Mouse (Mus musculus) megakaryocyte progenitor cell, adult 5-6 weeks (primary cell): ENCODE data around the gene Kctd20. TPM values are rescaled to one million over a fixed set of nuclear protein-coding genes. Genes with fewer than 3 reads are reported as not detected.
A peak's percentile ranks its signal among the peaks of the same experiment; 100 is the strongest.

Source experiments
- ATAC-seq: replicated peaks from 2 replicates; pipeline ENCODE4 v1.8.0; 2016; ENCODE audit warnings: mild to moderate bottlenecking, moderate TSS enrichment, inconsistent platforms; ENCODE audit not compliant: poor library complexity
- total RNA-seq, 2 experiments: library from RNA; stranded (forward) in 1 of 2; stranded (reverse) in 1 of 2; fragments of 157-497, 149-512 nt in 1 of 2; fragments of 200-1000 nt in 1 of 2; gene quantifications; 2 replicates each; pipeline versions ENCODE4 v1.2.3 to v1.2.4; 2015 to 2017

The Kctd20 gene
- total RNA-seq, 2 experiments from 2014 or later: 74.0 to 137 TPM

DNA sequence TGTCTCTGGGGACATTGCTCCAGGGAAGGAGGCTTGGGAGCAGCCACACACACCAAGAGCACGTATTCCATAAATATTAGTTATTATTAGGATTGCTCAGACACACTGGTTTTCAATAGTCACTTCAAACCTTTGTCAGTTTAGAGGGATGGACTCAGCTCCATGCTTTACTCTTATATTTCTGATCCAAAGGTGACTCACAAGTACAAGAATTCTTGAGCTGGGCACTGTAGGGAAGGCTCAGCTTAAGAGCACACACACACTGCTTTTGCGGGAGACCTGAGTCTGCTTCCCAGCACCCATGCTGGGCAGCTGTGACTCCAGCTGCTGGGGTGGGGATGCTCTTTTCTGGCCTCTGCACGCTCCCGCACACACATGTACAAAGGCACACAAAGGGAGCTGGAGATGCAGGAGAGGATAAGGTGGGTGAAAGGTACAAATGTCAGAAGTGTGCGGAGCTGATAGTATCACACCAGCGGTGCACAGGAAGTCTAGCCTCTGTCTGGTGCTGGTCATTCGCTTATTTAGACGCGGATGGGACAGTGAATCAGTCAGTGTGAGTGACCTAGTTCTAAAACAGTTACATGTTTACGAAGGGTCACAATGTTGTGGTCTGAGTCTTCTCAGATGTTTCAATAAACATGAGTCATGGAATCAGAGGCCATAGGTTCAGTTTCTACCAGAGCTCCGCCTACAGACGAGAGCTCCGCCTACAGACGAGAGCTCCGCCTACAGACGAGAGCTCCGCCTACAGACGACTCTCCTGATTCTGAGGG, 20.1 kb upstream of the Kctd20 start:
- no peak for ATAC-seq

DNA sequence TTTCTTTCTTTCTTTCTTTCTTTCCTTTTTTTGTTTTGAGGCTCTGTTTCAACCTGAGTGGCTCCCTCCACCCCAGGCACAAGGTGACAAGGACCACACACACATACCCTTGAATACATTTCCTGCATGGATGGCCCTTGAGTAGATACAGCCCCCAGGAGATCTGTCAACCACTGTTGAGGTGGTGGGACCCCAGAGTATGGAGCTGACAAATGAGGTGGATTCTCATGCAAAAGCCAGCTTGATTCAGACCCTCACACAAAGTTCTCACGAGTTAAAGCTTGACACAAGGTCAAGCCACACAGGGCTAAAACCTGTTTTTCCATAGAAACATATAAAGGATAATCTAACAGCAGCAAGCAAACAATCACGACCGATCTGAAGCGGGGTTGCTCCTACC, 19.5 kb upstream of the Kctd20 start:
- ATAC-seq: no peak

DNA sequence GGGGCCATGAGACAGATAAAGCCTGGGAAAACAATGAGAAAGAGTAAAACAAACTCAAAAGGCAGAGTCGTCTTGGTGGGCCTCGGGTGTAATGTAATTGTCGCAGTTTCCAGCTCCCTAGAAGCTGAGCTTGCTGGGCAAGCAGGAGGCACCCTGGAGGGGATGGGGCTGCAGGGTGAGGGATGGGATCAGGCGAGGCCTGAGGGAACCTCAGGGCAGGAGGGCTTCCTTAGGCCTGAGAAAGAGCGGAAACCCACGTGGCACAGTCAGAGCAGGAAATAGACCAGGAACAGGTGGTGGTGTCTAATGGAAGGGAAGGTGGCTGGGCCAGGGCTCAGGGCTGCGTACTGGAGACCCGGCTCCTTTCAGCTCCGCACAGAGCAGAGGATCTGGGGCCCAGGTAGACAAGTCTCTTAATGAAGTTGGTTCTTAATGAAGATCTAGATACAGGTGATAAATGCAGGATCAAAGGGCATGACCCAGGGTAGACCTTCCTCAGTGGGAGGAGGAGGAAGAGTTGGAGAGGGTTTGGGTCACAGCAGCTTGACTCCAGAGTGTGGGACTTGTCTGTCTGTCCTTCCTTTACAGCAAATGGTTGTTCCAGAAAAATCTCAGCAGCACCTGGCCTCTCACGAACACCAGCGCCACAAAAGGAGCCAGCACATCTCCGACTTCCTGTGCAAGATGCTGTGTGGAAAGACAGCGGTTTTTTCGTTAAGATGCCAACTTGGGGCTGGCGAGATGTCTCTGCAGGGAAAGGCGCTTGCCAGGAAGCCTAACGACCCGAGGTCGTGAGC, 17.4 kb upstream of the Kctd20 start:
- ATAC-seq: no peak

DNA sequence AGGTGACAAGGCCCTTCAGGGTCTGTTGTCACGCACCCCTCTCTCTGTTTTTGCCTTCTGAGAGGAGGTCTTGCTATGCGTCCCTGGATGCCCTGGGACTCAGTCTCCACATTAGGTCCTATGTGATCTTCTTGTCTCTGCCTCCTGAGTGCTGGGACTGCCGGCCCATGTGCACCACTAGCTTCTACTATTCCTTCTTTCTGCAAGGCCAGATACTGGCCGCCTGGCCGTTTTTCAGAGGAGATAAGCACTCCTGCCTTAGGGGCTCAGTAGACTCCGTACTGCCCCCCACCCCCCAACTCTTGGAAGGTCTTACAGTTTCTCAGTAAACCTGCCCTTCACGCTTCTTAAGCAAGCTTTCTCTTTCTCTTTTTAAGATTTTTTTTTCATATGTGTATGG, 15.6 kb upstream of the Kctd20 start:
- 0 out of 2 replicates have a peak, but pooled peaks have one; percentile 4 for ATAC-seq

DNA sequence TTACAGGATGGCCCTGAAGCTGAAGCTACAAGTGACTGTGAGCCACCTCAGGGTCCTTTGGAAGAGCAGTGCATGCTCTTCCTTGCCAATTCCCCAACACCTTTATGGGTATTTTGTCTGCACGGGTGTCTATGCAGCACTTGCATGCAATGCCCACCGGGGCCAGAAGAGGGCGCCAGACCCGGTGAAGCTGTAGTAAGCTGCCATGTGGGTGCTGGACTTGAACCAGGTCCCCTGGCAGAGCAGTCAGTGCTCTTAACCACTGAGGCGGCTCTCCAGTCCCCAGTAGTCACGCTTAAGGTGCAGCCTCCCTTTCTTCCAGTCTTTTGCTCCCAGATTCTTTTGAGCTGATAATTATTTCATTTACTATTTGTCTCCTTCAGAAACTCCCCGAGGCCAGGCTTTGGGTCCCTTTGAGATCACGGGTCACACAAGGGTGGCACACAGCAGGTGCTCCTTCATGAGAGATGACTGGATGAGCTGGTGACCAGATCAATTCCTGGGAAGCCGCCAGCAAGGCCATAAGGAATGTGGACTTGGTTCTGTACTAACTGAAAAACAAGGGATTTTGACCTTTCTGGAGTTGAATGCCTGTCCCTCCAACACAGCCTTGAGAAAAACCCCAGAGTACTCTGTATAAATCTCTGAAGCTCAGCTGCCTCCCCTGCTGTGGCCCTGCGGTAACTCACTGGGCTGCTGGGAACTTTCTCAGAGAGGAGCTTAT, 15.0 kb upstream of the Kctd20 start:
- peak; percentile 64 for ATAC-seq

DNA sequence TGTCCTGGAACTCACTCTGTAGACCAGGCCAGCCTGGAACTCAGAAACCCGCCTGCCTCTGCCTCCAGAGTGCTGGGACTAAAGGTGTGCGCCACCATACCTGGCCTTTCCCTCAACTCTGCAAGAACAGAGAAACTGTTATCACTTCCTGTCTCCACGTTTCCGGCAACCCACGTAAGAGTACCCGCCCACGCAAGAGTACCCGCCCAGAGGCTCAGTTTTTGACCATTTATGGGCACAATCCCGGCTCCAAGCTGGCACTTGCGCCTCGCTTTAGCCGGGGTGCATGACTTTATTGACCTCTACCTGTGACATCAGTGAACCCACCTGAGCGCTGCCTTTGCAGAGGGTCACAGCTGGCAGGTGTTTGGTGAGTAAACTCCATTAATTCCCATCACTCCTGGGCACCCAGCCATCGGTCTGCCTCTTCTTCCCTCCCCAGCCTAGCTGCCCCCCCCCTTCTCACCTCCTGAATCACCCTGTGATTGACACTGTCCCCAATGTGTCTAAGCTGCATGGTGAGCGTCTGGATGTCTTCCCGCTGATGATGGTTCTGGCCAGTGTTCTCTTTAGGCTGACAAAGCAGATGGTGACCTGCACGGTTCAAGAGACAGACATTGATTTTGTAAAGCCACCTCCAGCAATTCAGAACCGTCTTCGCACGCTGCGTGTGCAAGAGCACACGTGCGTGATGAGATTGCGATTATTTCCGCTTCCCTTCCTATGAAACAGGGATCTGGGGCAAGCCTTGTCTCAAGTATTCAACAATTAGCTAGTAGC, 10.8 kb upstream of the Kctd20 start:
- ATAC-seq: no peak

DNA sequence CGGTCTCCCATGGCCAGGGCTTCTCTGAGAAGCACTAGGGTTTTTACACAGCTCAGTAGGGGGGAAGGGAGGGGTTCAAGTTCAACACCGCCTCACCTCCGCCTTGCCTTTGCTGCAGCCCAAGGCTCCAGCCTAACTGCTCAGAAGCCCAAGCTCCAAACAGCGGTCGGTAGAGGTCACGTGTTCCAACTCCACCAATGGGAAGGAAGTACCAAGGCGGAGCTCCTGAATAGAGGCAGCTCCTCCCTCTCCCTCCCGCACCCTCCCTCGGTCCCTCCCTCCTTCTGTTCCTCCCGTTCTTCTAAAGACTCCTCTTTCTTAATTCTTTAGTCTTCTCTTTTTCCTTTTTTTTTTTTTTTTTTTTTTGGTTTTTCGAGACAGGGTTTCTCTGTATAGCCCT, 9.6 kb upstream of the Kctd20 start:
- ATAC-seq: peak; percentile 57

DNA sequence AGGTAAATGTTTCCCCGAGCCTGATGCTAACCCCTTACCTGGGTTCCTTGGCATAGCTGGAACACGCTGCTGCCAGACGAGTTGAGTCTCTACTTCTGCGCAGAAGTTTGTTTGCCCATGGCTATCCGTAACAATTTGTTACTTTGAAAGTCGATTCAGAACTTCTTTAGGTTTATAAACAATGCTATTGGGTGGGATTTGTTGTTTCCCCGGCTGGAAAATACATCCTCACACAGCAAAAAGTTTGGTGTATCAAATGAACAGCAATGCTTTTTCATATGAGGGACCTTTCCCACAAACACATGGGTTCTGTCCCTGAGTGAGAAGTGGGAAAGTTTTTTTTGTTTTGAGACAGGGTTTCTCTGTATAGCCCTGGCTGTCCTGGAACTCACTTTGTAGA, 8.0 kb upstream of the Kctd20 start, which contains the start of gene Pxt1:
TSS of gene Pxt1 (minus strand) at position 101 of the 400 bp plus-strand sequence.
- no peak for ATAC-seq

DNA sequence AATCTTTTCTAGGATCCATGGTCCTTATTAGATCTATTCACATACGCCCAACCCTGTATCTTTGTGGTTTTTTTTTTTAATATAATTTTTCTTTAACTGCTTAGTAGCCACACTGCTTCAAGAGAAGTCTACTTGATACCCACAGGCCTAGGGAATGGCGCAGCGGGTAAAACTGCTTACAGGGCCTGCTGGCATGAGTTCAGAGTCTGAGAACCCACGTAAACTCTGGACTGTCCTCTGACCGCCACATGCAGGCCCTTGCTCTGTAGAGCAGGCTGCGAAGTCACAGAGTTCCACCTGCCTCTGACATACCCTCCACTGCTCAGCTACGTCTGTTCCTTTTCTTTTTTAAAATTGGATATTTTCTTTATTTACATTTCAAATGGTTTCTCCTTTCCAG, 7.3 kb upstream of the Kctd20 start:
- no peak for ATAC-seq

DNA sequence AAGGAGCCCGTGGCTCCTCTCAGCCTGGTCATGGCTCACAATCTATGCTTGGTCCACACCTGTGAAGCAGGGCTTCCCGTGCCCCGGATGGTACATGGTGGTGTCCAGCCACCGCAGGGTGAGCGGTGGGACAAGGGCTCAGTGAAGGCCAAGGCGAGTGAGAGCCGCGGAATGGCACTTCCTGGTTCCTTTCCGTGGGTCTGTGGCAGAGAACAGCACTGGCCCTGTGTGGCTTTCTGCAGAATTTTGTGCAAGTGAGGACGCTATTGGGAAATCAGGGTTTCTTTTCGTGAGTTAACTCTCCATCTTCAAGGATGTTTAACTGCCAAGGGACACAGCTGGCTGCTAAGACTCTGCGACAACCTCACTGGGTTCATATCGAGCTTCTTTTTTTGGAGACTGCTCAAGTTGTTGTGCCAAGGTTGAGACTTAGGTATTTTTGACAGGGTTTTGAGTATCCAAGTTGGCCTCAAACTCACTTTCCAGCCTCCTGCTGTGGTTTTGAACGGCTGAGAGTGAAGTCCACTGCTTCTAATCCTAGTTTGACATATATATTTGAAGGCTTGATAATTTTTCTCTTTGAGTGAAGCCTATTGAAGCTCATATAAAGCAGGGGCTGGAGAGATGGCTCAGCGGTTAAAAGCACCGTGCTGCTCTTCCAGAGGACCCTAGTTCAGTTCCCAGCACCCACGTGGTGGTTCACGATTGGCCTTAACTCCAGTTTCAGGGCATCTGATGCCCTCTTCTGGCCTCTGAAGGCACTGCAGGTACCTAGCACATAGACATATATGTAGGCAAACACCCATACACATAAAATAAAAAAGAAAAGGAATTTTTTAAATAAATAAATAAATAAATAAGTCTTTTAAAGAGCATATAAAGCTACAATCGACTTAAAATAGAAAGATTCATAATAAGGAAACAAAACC, 4.5 kb upstream of the Kctd20 start:
- ATAC-seq: peak; percentile 58; the same call in 1 of the 2 replicates

DNA sequence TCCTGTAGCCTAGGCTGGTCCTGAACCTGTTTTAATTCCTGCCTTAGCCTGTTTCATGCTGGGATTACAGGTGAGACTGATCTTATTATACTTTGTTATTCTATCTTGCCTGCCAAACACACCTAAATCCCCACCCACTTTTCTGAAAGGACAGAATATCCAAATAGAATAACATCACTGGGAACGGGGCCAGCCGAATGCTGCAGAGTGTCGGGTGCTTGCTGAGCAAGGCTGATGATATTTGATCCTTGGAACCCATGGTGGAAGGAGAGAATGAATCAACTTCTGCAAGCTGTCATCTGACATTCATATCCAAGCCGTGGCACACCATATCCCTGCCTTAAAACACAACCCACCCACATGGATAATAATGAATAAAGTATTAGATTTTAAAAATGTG, 3.1 kb upstream of the Kctd20 start:
- ATAC-seq: no peak

DNA sequence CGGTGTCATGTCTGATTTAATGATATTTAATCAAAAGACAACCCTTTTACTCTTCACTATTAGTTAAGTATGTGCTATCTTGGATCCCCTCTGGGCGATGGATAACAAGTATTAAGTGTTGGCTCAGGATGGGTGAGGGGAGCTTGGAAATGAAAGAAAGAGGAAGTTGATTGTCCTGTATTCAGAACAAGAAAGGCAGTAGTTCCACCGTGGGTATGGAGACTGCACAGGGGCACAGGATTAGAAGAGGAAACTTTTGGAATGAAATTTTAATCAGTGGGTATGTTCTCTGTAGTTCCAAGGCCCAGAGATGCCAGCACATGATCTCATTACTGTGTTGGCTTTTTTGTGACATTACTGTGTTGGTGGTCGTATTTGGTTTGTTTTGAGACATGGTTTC, 999 bp upstream of the Kctd20 start:
- ATAC-seq: no peak

DNA sequence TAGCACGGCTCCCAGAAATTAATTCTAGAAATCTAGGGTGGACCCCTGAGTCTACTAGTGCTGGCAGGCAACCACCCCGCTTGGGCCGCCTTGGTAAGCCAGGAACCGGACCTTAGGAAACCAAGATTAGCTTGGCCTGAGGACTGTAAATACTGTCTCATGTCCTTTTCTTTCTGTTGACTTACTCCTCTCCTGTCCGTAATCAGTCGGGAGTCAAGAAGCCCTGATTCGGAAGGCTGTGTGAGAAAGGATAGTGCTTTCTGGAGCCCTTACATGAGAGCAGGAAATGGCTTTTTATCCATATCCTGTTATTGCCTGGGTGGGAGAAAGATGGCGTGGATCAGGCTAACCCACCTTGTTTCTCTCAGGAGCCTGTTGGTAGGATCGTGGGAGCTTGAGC, 1.5 kb downstream of the Kctd20 start:
- no peak for ATAC-seq

DNA sequence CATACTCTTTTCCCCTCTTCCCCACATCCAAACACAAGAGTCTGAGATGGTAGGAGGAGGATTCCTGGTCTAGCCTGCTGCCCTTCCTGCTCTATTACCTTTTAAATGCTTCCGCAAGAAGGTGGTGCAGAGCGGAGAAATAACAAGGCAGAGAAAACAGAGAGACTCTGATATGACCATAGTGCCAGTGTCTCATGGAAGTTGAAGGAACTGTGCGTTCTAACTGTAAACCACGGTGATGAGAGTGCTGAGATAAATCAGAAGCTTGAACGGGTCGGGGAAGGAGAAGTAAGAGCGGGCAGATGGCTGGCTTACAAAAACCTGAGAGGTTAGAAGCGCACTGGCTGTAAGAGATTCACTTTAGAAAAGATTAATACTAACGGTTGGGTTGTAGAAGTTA, 2.7 kb downstream of the Kctd20 start:
- no peak for ATAC-seq

DNA sequence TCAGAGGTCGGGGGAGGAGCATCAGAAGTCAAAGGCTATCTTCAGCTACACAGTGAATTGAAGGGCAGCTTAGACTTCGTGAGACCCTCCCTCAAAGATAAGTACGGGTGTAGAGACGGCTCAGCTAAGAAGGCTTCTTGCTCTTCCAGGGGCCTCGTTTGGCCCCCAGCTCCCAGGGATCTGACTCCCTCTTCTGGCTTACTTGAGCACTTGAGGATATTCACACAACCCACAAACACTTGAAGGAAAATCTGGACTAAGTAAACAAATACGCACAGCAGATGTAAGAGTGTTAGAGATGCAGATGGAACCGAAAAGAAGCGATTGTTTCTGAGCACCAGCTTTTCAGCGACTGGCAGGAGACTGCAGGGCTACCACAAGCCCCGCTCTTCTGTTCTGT, 8.8 kb downstream of the Kctd20 start:
- ATAC-seq: no peak

DNA sequence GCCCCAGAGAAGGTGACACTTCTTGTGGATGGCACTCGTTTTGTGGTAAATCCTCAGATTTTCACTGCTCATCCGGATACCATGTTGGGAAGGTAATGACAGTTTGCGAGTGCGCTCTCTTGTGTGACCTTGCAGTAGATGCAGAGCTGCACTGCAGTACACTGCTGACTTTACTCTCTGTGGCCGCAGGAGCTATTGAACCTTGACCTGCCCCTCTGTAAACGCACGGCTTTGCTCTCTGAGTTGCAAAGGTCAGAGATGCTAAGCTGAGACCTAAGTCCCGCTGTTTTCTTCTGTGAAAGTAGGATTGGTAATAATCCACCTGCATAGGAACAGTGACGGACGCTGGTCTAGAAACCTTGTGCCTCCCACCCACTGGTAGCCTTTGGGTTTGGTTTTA, 9.8 kb downstream of the Kctd20 start:
- no peak for ATAC-seq

DNA sequence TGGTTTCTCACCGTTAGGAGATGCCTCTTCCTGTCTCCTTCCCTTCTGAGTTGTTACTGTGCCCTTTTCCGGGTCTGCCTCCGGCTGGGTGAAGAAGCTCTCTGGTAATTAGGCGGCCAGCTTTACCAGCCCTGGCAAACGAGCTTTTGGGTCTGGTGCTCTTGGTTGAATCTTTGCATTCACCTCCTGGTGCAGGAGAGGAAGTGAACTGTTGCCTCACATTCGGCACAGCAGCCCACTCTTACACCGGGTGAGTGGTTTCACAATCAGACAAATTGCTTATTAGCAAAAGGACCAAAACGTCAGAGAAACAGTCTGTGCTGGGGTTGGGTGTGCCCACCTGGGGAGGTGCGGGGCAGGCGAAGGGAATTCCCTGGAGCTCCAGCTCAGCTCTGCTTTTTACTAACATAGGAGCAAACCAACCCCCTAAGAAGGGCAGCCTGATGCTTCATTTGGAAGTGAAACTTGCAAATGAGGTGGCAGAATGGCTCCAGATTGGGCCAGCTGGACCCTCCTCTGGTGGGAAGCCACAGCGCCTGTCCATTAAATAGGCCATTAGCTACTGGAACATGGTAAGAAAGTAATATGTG, 15.4 kb downstream of the Kctd20 start:
- ATAC-seq: peak; percentile 74

DNA sequence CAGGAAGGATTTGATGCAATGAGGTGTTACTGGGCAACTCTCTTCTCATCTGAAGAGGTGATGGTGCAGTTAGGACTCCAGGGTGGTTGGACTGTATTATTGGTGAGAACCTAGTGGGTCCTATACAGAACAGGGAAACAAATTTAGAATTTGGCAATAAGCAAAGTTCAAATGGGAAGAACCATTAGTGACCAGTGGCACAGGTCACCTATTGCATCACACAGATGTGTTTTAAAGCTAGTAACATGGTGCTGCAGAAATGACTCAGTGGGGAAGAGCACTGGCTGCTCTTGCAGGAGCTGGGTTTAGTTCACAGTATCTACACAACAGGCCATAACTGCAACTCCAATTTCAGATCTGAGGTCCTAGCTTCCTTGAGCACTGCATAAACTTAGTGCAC, 18.4 kb downstream of the Kctd20 start:
- no peak for ATAC-seq

DNA sequence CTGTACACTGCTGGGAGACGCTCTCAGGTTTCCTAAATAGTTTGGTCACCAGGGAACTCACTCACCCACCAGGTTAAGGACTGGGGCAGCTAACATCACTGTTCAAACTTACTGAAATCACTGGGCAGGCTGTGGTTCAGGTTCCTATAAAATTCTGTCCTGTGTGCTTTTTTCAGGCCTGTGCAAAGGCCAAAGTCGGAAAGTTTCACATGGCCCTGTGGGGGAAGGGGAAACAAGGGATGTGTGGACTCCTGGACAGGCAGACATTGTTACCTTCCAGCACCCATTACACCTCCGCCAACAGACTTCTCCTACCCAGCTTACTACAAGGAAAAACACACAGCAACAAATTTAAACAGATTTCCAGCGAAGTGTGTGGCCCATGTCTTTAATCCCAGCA, 27.3 kb downstream of the Kctd20 start:
- ATAC-seq: no peak
